Mouse (Mus musculus): ENCODE results near the gene Gm49342. TPM values are rescaled to one million over a fixed set of nuclear protein-coding genes. Genes with fewer than 3 reads are reported as not detected.

Gene Gm49342
- polyA plus RNA-seq, 1 experiment: 54.1 TPM

GRCm38 (mm10) chr14:50981207-50981606 lies 36.9 kb downstream of the Gm49342 start:
- DNase-seq (ENCODE audit: low spot score): no peak

- DNase-seq (ENCODE audit: low spot score): no peak
These were observed 37.5 kb downstream of the Gm49342 start for GRCm38 (mm10) chr14:50981837-50982236.

- no peak for DNase-seq (ENCODE audit: low spot score)
These were observed 43.4 kb downstream of the Gm49342 start for GRCm38 (mm10) chr14:50987668-50988067.

DNA sequence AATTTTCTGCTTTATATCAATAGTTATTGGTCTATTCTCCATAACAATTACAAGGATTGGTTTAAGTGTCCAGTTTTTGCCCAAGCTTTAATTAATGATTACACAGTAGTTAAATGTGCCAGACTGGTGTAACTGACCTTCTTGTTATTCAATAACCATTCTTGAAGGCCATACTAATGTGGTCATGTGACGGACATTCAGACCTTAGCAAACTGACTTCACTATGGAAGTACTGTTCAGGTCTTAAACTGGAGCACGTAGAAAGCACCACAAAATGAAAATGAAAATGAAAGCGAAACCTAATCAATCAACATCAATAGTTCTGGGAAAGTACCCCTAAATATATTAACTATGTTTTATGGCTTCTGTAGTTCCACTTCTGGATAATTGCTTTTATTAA lies 46.7 kb downstream of the Gm49342 start:
- no peak for DNase-seq (ENCODE audit: low spot score)

GRCm38 (mm10) chr14:50997088-50997487 lies 52.8 kb downstream of the Gm49342 start:
- DNase-seq (ENCODE audit: low spot score): no peak

- DNase-seq (ENCODE audit: low spot score): no peak
These were observed 53.8 kb downstream of the Gm49342 start for GRCm38 (mm10) chr14:50997999-50998666.

- DNase-seq (ENCODE audit: low spot score): no peak
These were observed 63.0 kb downstream of the Gm49342 start, which contains the start of gene Rnase10 for GRCm38 (mm10) chr14:51007152-51007801. TSS of gene Rnase10 (plus strand) at chr14:51007751.

- no peak for DNase-seq (ENCODE audit: low spot score)
These were observed 63.8 kb downstream of the Gm49342 start for GRCm38 (mm10) chr14:51007914-51008713.

DNA sequence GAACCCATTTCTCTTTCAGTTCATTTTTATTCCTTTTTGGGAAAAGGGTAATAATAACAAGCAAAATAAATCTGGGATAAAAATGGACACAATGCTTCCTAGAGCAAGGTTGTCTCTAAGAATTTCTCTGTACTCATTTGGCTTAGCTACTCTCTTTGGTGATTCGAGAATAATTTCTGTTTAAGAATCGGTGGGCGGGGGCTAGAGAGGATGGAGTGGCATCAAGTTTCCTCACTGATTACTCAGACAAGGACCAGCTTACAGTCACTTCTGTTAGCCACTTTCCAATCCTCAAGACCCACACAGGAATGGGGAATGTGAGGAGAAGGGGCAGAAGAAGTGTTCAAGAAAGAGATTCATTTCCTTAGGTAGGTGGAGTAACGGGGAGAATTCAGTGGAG lies 64.5 kb downstream of the Gm49342 start:
- DNase-seq (ENCODE audit: low spot score): no peak

DNA sequence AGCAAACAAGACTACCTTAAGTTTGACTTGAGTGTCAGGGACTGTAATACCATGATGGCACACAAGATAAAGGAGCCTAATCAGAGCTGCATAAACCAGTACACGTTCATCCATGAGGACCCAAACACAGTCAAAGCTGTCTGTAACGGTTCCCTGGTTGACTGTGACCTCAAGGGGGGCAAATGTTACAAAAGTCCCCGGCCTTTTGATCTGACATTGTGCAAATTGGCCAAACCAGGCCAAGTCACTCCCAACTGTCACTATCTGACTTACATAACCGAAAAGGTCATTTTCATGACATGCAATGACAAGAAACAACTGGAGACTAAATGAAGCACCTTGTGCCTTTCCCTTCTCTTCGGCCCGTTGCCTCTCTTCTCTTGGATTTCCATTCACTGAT lies 65.3 kb downstream of the Gm49342 start:
- no peak for DNase-seq (ENCODE audit: low spot score)

Other genes starting within 250 kb of the Gm49342 start
- gene Olfr748, start 237.1 kb upstream of the Gm49342 start, polyA plus RNA-seq (2012; rRNA removed): not detected in 2 replicates
- not detected in 2 replicates for gene Olfr749, start 199.4 kb upstream of the Gm49342 start, polyA plus RNA-seq (2012; rRNA removed)
- 46.3 and 58.6 TPM in 2 replicates for gene Ttc5, start 159.0 kb upstream of the Gm49342 start, polyA plus RNA-seq (2012; rRNA removed)
- gene Ccnb1ip1, start 136.8 kb upstream of the Gm49342 start, polyA plus RNA-seq (2012; rRNA removed): not detected in 2 replicates
- 55.8 and 64.0 TPM in 2 replicates for gene Parp2, start 136.7 kb upstream of the Gm49342 start, polyA plus RNA-seq (2012; rRNA removed)
- gene Tep1, start 74.0 kb upstream of the Gm49342 start, polyA plus RNA-seq (2012; rRNA removed): 25.3 and 29.5 TPM in 2 replicates
- 1.7 and 2.5 TPM in 2 replicates for gene Klhl33, start 47.0 kb upstream of the Gm49342 start, polyA plus RNA-seq (2012; rRNA removed)
- 75.6 and 84.0 TPM in 2 replicates for gene Osgep, start 19.6 kb upstream of the Gm49342 start, polyA plus RNA-seq (2012; rRNA removed)
- 56.6 and 59.1 TPM in 2 replicates for gene Apex1, start 19.5 kb upstream of the Gm49342 start, polyA plus RNA-seq (2012; rRNA removed)
- 79.4 and 104 TPM in 2 replicates for gene Pip4p1, start 13.7 kb upstream of the Gm49342 start, polyA plus RNA-seq (2012; rRNA removed)
- gene Pnp, start 13.4 kb upstream of the Gm49342 start, polyA plus RNA-seq (2012; rRNA removed): 49.9 and 64.9 TPM in 2 replicates
- 2.6 and 3.7 TPM in 2 replicates for gene Pnp2, start 11.5 kb downstream of the Gm49342 start, polyA plus RNA-seq (2012; rRNA removed)
- 0.28 and 0.41 TPM in 2 replicates for gene Rnase10, start 63.2 kb downstream of the Gm49342 start, polyA plus RNA-seq (2012; rRNA removed)
- not detected in 2 replicates for gene Rnase9, start 97.4 kb downstream of the Gm49342 start, polyA plus RNA-seq (2012; rRNA removed)
- not detected in 2 replicates for gene Rnase11, start 105.6 kb downstream of the Gm49342 start, polyA plus RNA-seq (2012; rRNA removed)
- gene Rnase12, start 113.1 kb downstream of the Gm49342 start, polyA plus RNA-seq (2012; rRNA removed): 0.32 TPM in 1 of 2 replicates, not detected in the other
- 0.06 TPM in 1 of 2 replicates, not detected in the other for gene Olfr750, start 129.9 kb downstream of the Gm49342 start, polyA plus RNA-seq (2012; rRNA removed)
- gene Rnase4, start 146.6 kb downstream of the Gm49342 start, polyA plus RNA-seq (2012; rRNA removed): 373 and 403 TPM in 2 replicates
- 60.1 and 64.0 TPM in 2 replicates for gene Ang, start 146.6 kb downstream of the Gm49342 start, polyA plus RNA-seq (2012; rRNA removed)
- gene Eddm3b, start 169.9 kb downstream of the Gm49342 start, polyA plus RNA-seq (2012; rRNA removed): 0.04 and 0.06 TPM in 2 replicates
- 7.1 and 8.3 TPM in 2 replicates for gene Rnase6, start 179.4 kb downstream of the Gm49342 start, polyA plus RNA-seq (2012; rRNA removed)
- 0.30 and 0.40 TPM in 2 replicates for gene Rnase1, start 202.3 kb downstream of the Gm49342 start, polyA plus RNA-seq (2012; rRNA removed)
- gene Rnase2b, start 217.7 kb downstream of the Gm49342 start, polyA plus RNA-seq (2012; rRNA removed): not detected in 2 replicates